Mouse (Mus musculus) cerebellum, adult 2 months (tissue): Measurements from ENCODE around the gene Sgms1.
"Not testable (repeated sequence)": the region's sequence is repeated elsewhere in the genome, so short reads cannot be mapped to it uniquely, and the experiment has no call there.

Experiments
- CTCF ChIP-seq: fragments of 200-500 bp; IDR thresholded peaks from 2 replicates; pipeline ENCODE4 v1.5.1; 2011; ENCODE audit warnings: low read depth, mild to moderate bottlenecking, control low read depth, low read length, moderate library complexity, borderline replicate concordance; ENCODE audit not compliant: insufficient read depth
- POLR2A ChIP-seq: fragments of 200-500 bp; IDR thresholded peaks from 2 replicates; pipeline ENCODE4 v1.6.1; 2011; ENCODE audit warnings: low read length, control low read depth, borderline replicate concordance; ENCODE audit not compliant: insufficient read depth

DNA sequence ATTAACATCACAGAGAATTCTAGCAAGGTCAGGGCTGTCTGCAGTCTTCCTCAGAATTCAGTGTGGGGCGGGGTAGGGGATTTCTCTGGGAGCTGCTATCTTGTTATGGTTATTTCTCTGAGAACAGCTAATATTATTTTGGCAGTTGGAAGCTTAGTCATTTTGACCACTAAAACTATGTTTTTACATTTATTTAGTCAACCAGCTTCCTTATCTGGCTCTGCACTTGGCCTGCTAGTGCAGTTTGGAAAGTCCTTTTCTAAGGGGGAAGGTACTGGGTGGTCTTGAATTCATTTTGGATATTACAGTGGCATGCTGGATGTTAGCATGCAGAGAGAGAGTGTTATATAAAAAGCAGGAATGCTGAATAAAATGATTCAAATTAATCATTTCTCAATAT is 72.2 kb downstream of the Sgms1 start:
- TF ChIP-seq CTCF, POLR2A: not testable (repeated sequence)
